Mouse (Mus musculus): ENCODE results near the gene Gart. TPM values are rescaled to one million over a fixed set of nuclear protein-coding genes. Genes with fewer than 3 reads are reported as not detected.

The Gart gene
- total and polyA plus RNA-seq, 3 experiments, result 94.0 to 509 (median 417) TPM

- Histone ChIP-seq H3K79me2 (ENCODE audit: control insufficient read depth, insufficient read depth, low read length, poor library complexity) (peaks cover 20% of the 10 kb centered on the region), H3K27me3 (ENCODE audit: control insufficient read depth in 1 of 2, insufficient read depth in 2 of 2, low read length in 2 of 2) (no peaks in the 10 kb centered on the region), H3K4me1 (ENCODE audit: control insufficient read depth in 1 of 2, insufficient read depth in 2 of 2, low read length in 2 of 2) (peaks cover 6 to 12% of the 10 kb centered on the region in 2 experiments; a peak in 3 of 4 replicates), H3K9me3 (replicated peaks; ENCODE audit: insufficient read depth, low read length) (no peaks in the 10 kb centered on the region), H3K9ac (ENCODE audit: control insufficient read depth, low read depth, low read length, poor library complexity, severe bottlenecking) (peak overlapping the region; percentile 99), H3K4me3 (ENCODE audit: control insufficient read depth in 1 of 2, insufficient read depth in 1 of 2, low read depth in 2 of 2, low read length in 2 of 2) (peak overlapping the region; percentile 89 to 92), H3K27ac (ENCODE audit: control insufficient read depth, low read depth, low read length) (peak overlapping the region; percentile 86), H3K36me3 (ENCODE audit: control insufficient read depth in 1 of 2, insufficient read depth in 2 of 2, low read length in 2 of 2) (peaks cover 6 to 21% of the 10 kb centered on the region in 2 experiments)
- no peak for TF ChIP-seq MAFK (IDR thresholded peaks at IDR 0.05; ENCODE audit: borderline replicate concordance, low read depth, low read length)
- TF ChIP-seq CTCF (IDR thresholded peaks at IDR 0.05 in 2 of 3, conservative IDR thresholded peaks at IDR 0.05 in 1 of 3; ENCODE audit: control insufficient read depth in 1 of 3, insufficient read depth in 1 of 3, low read depth in 2 of 3, low read length in 3 of 3, poor library complexity in 1 of 3, severe bottlenecking in 1 of 3), result no peak
- no peak for TF ChIP-seq RAD21 (IDR thresholded peaks at IDR 0.05; ENCODE audit: low read depth, low read length)
- no peak for TF ChIP-seq MYB (IDR thresholded peaks at IDR 0.05; ENCODE audit: low read depth, low read length)
- TF ChIP-seq MAX (IDR thresholded peaks at IDR 0.05; ENCODE audit: low read length), result no peak
- no peak for TF ChIP-seq MAZ (IDR thresholded peaks at IDR 0.05; ENCODE audit: low read depth, low read length)
- TF ChIP-seq POLR2AphosphoS5 (IDR thresholded peaks at IDR 0.05; ENCODE audit: borderline replicate concordance, low read depth, low read length), result no peak
- no peak for TF ChIP-seq ZKSCAN1 (IDR thresholded peaks at IDR 0.05; ENCODE audit: low read depth, low read length)
- TF ChIP-seq POLR2AphosphoS2 (IDR thresholded peaks at IDR 0.05; ENCODE audit: low read length), result no peak
- TF ChIP-seq E2F4 (IDR thresholded peaks at IDR 0.05; ENCODE audit: borderline replicate concordance, low read depth, low read length), result no peak
- no peak for TF ChIP-seq ELF1 (IDR thresholded peaks at IDR 0.05; ENCODE audit: low read depth, low read length)
- TF ChIP-seq BHLHE40 (IDR thresholded peaks at IDR 0.05; ENCODE audit: borderline replicate concordance, low read depth, low read length), result no peak
- no peak for TF ChIP-seq USF1 (IDR thresholded peaks at IDR 0.05; ENCODE audit: low read depth, low read length)
- no peak for TF ChIP-seq KAT2A (conservative IDR thresholded peaks at IDR 0.05; ENCODE audit: low read depth, low read length)
- TF ChIP-seq NELFE (IDR thresholded peaks at IDR 0.05; ENCODE audit: low read depth, low read length), result no peak
- TF ChIP-seq SMC3 (IDR thresholded peaks at IDR 0.05; ENCODE audit: low read depth, low read length), result no peak
- peak; percentile 46 for DNase-seq (ENCODE audit: low read depth, low spot score)
Measured at GRCm38 (mm10) chr16:91688023-91688618, 41.4 kb upstream of the Gart start.

GRCm38 (mm10) chr16:91686369-91686768 is 39.6 kb upstream of the Gart start:
- H3K79me2 ChIP-seq (ENCODE audit: control insufficient read depth, insufficient read depth, low read length, poor library complexity), result peaks cover 20% of the 10 kb centered on the region
- no peaks in the 10 kb centered on the region for H3K9me3 ChIP-seq (replicated peaks; ENCODE audit: insufficient read depth, low read length)
- peaks cover 6 to 12% of the 10 kb centered on the region in 2 experiments; a peak in 3 of 4 replicates for H3K4me1 ChIP-seq (ENCODE audit: control insufficient read depth in 1 of 2, insufficient read depth in 2 of 2, low read length in 2 of 2)
- no peaks in the 10 kb centered on the region for H3K27me3 ChIP-seq (ENCODE audit: control insufficient read depth in 1 of 2, insufficient read depth in 2 of 2, low read length in 2 of 2)
- H3K4me3 ChIP-seq (ENCODE audit: control insufficient read depth in 1 of 2, insufficient read depth in 1 of 2, low read depth in 2 of 2, low read length in 2 of 2), result no peak overlapping the region
- H3K9ac ChIP-seq (ENCODE audit: control insufficient read depth, low read depth, low read length, poor library complexity, severe bottlenecking), result no peak overlapping the region
- peaks cover 11 to 21% of the 10 kb centered on the region in 2 experiments for H3K36me3 ChIP-seq (ENCODE audit: control insufficient read depth in 1 of 2, insufficient read depth in 2 of 2, low read length in 2 of 2)
- TF ChIP-seq E2F4 (IDR thresholded peaks at IDR 0.05; ENCODE audit: borderline replicate concordance, low read depth, low read length) (no peak), POLR2AphosphoS5 (IDR thresholded peaks at IDR 0.05; ENCODE audit: borderline replicate concordance, low read depth, low read length) (no peak), MEF2A (IDR thresholded peaks at IDR 0.05; ENCODE audit: extremely low read depth, insufficient replicate concordance, low read depth, low read length, poor library complexity, severe bottlenecking) (no peak)
- DNase-seq (ENCODE audit: low read depth, low spot score), result no peak
- no peak overlapping the region for H3K27ac ChIP-seq (ENCODE audit: control insufficient read depth, low read depth, low read length)
